Mouse (Mus musculus) lung, postnatal 0 days (tissue): ENCODE data around the gene Gale. TPM values are rescaled to one million over a fixed set of nuclear protein-coding genes. Genes with fewer than 3 reads are reported as not detected.

Experiments used
- ATAC-seq: fragments of 200-750 bp; cut with Nextera tagmentation; 2 replicates; pipeline ENCODE4 v1.8.0; 2017; ENCODE audit warnings: moderate library complexity
- DNase-seq: peaks from one replicate; pipeline ENCODE4 v3.0.0-alpha.2; 2016; ENCODE audit warnings: low spot score
- H3K27ac ChIP-seq: fragments of 300-500 bp; sonication (generic); 2 replicates; pipeline ENCODE4 v1.5.1; 2014; ENCODE audit warnings: antibody characterized with exemption, mild to moderate bottlenecking, low read length, mixed read lengths
- H3K27me3 ChIP-seq: fragments of 300-500 bp; sonication (generic); replicated peaks from 2 replicates; pipeline ENCODE4 v1.6.1; 2014; ENCODE audit warnings: low read length, mixed read lengths; ENCODE audit not compliant: insufficient read depth
- H3K36me3 ChIP-seq: fragments of 300-500 bp; sonication (generic); 2 replicates; pipeline ENCODE4 v1.6.1; 2014; ENCODE audit warnings: low read length, mixed read lengths; ENCODE audit not compliant: insufficient read depth
- H3K4me1 ChIP-seq: fragments of 300-500 bp; sonication (generic); 2 replicates; pipeline ENCODE4 v1.6.1; 2014; ENCODE audit warnings: antibody characterized with exemption, low read depth, low read length, mixed read lengths; ENCODE audit not compliant: insufficient read depth
- H3K4me2 ChIP-seq: fragments of 300-500 bp; sonication (generic); replicated peaks from 2 replicates; pipeline ENCODE4 v1.6.1; 2014; ENCODE audit warnings: low read depth, mild to moderate bottlenecking, low read length, moderate library complexity, mixed read lengths
- H3K4me3 ChIP-seq: fragments of 300-500 bp; sonication (generic); 2 replicates; pipeline ENCODE4 v1.5.1; 2014; ENCODE audit warnings: low read depth, low read length
- H3K9ac ChIP-seq: fragments of 300-500 bp; sonication (generic); replicated peaks from 2 replicates; pipeline ENCODE4 v1.6.1; 2014; ENCODE audit warnings: low read depth, mild to moderate bottlenecking
- H3K9me3 ChIP-seq: fragments of 300-500 bp; sonication (generic); 2 replicates; pipeline ENCODE4 v1.6.1; 2016; ENCODE audit warnings: low read length, mixed read lengths
- CTCF ChIP-seq: IDR thresholded peaks from 2 replicates; pipeline ENCODE4 v1.5.1; 2016; ENCODE audit warnings: antibody characterized with exemption, mild to moderate bottlenecking
- EP300 ChIP-seq: IDR thresholded peaks from 2 replicates; pipeline ENCODE4 v1.6.1; 2016; ENCODE audit warnings: antibody characterized with exemption, mild to moderate bottlenecking, control low read depth
- WGBS: fragments of 180-500 bp; shearing (Covaris S2); extraction: QIAGEN DNeasy Blood & Tissue Kit; methylation state at CpG from one replicate; pipeline ENCODE4 v1.1.7; 2014; 5-methylcytosine and 5-hydroxymethylcytosine counted together
- polyA plus RNA-seq: library from polyadenylated mRNA; unstranded; fragments of >200 nt; fragmentation: Nextera tagmentation; extraction: Ambion mirVana; gene quantifications from 2 replicates; pipeline ENCODE4 v1.2.1, GENCODE M21; 2015

Gene Gale
- polyA plus RNA-seq, 1 experiment from 2014 or later = 40.5 TPM

GRCm38 (mm10) chr4:135922190-135922589 lies 41.3 kb upstream of the Gale start:
- Histone ChIP-seq H3K4me1 (peaks cover 4% of the 10 kb centered on the region; the same call in 1 of the 2 replicates), H3K27ac (no peak overlapping the region), H3K4me2 (peak overlapping the region; percentile 93), H3K36me3 (peaks cover 13% of the 10 kb centered on the region; the same call in 1 of the 2 replicates), H3K4me3 (peak overlapping the region; percentile 80; the same call in 1 of the 2 replicates), H3K27me3 (no peaks in the 10 kb centered on the region), H3K9ac (no peak overlapping the region), H3K9me3 (no peaks in the 10 kb centered on the region)
- no peak for ATAC-seq
- 61% methylated on average over 1 of the region's 1 CpGs for WGBS
- no peak for TF ChIP-seq CTCF
- TF ChIP-seq EP300 = no peak
- DNase-seq = no peak

DNA sequence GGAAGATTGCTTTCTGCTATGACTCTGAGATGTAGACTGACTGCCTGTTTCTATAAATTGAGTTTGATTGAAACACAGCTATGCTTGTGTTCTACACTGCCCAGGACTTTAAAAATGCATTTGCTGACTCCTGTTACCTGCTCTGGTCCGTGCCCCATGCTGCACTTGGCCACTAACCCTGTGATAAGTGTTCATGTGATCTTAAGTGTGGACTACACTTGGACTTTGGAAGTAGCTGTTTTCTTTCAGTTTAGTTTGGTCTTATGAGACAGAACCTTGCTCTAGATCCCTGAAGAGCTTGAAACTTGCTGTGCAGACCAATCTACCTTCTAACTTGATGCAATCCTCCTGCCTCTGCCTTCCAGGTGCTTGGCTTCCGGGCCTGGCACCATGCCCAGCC lies 39.1 kb upstream of the Gale start:
- WGBS = 86% methylated on average over 2 of the region's 2 CpGs

GRCm38 (mm10) chr4:135925341-135925740 lies 38.2 kb upstream of the Gale start:
- H3K4me1 ChIP-seq = peaks cover 4% of the 10 kb centered on the region; the same call in 1 of the 2 replicates

More for the DNA sequence above, 39.1 kb upstream of the Gale start:
- Histone ChIP-seq H3K9me3 (no peaks in the 10 kb centered on the region), H3K4me2 (no peak overlapping the region), H3K9ac (no peak overlapping the region), H3K27me3 (no peaks in the 10 kb centered on the region), H3K36me3 (peaks cover 13% of the 10 kb centered on the region; the same call in 1 of the 2 replicates), H3K4me3 (no peak overlapping the region), H3K4me1 (peaks cover 4% of the 10 kb centered on the region; the same call in 1 of the 2 replicates), H3K27ac (no peak overlapping the region)
- DNase-seq = no peak
- TF ChIP-seq CTCF (no peak), EP300 (no peak)
- no peak for ATAC-seq

DNA sequence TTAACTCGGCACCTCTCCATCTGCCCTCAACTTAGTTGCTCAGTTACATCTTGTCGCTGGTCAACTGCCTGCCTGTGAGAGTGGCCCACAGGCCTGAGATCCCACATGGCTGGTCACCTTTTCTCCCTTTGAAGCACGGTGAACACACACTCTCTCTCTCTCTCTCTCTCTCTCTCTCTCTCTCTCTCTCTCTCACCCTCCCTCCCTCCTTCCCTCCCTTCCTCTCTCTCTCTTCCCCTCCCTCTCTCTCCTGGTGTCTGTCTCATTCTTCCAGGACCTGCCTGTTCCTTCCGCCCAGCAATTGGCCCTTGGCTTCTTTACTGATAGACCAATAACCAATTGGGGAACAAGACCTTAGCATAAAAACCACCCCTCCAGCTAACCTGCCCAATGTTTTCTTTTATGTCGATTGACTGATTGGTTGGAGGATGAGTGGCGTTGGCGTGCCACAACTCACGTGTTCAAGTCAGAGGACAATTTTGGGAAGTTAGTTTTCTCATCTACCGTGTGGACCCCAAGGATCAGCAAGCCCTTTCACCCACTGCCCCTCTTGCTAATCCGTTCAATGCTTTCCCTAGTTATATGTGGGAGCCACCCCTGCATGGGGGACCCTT lies 37.2 kb upstream of the Gale start:
- no peak overlapping the region for H3K4me3 ChIP-seq
- no peak overlapping the region for H3K27ac ChIP-seq
- 78% methylated on average over 10 of the region's 10 CpGs for WGBS
- H3K9ac ChIP-seq = no peak overlapping the region
- H3K27me3 ChIP-seq = no peaks in the 10 kb centered on the region
- H3K4me1 ChIP-seq = peaks cover 4% of the 10 kb centered on the region; the same call in 1 of the 2 replicates
- TF ChIP-seq EP300 (no peak), CTCF (no peak)
- no peaks in the 10 kb centered on the region for H3K9me3 ChIP-seq
- no peak for DNase-seq
- H3K36me3 ChIP-seq = peaks cover 17% of the 10 kb centered on the region
- no peak overlapping the region for H3K4me2 ChIP-seq
- ATAC-seq = no peak

More at GRCm38 (mm10) chr4:135925341-135925740, 38.2 kb upstream of the Gale start:
- Histone ChIP-seq H3K27me3 (no peaks in the 10 kb centered on the region), H3K36me3 (peaks cover 17% of the 10 kb centered on the region), H3K4me2 (no peak overlapping the region), H3K9ac (no peak overlapping the region), H3K4me3 (no peak overlapping the region), H3K27ac (peak overlapping the region; percentile 38; the same call in 1 of the 2 replicates), H3K9me3 (no peaks in the 10 kb centered on the region)
- ATAC-seq (no peak), DNase-seq (no peak)
- 56% methylated on average over 5 of the region's 5 CpGs for whole genome bisulfite sequencing
- TF ChIP-seq CTCF (no peak), EP300 (no peak)

DNA sequence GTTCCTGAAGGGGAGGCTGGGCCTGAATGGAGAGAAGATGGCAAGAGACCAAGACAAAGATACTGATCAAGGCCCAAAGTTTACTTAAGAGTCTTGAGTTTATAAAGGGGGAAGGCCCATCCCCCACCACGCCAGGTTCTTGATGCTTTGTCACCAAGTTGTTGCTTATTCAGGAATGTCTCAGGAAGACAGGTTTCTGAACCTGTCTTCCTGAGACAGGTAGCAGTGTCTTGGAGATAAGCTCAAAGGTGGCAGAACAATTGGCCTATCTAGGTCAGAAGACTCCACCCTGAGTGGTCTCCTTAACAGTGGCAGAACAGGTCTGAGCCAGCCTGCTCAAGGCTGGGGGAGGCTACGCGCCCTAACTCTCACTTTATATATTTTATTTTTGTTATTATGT lies 36.7 kb upstream of the Gale start:
- TF ChIP-seq EP300 = no peak
- TF ChIP-seq CTCF = no peak
- Histone ChIP-seq H3K4me2 (no peak overlapping the region), H3K4me3 (no peak overlapping the region), H3K9ac (no peak overlapping the region), H3K9me3 (no peaks in the 10 kb centered on the region), H3K36me3 (peaks cover 17% of the 10 kb centered on the region), H3K27me3 (no peaks in the 10 kb centered on the region), H3K4me1 (peaks cover 2% of the 10 kb centered on the region; the same call in 1 of the 2 replicates), H3K27ac (no peak overlapping the region)
- ATAC-seq (no peak), DNase-seq (no peak)
- 79% methylated on average over 3 of the region's 3 CpGs for WGBS

DNA sequence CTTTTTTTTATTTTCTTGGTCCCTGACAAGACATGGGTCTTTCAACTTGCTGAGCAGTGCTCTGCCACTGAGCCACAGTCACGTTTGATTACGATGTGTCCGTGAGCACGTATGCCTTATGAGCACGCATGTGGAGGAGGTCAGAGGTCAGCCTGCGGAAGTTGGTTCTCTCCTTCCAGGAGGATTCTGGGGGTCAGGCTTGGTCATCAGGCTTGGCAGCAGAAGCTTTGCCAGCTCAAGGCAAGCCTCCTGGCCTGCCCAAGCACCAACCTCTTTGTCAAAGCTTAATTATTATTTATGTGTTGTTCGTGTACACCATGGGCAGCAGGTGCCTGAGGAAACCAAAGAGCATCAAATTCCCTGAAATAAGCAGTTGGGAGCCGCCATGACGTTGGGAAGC lies 35.2 kb upstream of the Gale start:
- H3K4me2 ChIP-seq = no peak overlapping the region
- DNase-seq = no peak
- peaks cover 21% of the 10 kb centered on the region for H3K36me3 ChIP-seq
- no peak overlapping the region for H3K27ac ChIP-seq
- no peak for ATAC-seq
- no peak overlapping the region for H3K4me3 ChIP-seq
- no peak overlapping the region for H3K9ac ChIP-seq
- H3K4me1 ChIP-seq = no peaks in the 10 kb centered on the region
- TF ChIP-seq CTCF = no peak
- no peaks in the 10 kb centered on the region for H3K9me3 ChIP-seq
- 91% methylated on average over 9 of the region's 9 CpGs for WGBS
- H3K27me3 ChIP-seq = no peaks in the 10 kb centered on the region
